In genomic region chrX:100767181-100767884, GRCm38 (mm10) we compare ENCODE assay signal across 9 mouse cellular contexts. TPM values are rescaled to one million over a fixed set of nuclear protein-coding genes. Genes with fewer than 3 reads are reported as not detected.
A peak's percentile ranks its signal among the peaks of the same experiment; 100 is the strongest.
DNase-seq lines count a peak whose midpoint lies in the region; ATAC-seq lines count a peak whose summit lies in the region.
"Had no signal": no experiment of that assay in that cellular context is flagged by ENCODE, and none has a peak within 500 bp of the region (broad histone marks: within the 10 kb centered on the region; RNA-seq: fewer than 3 reads in every experiment).

TSS of gene Dlg3 (plus strand) at chrX:100767722.

- peaks cover 9% of the 10 kb centered on the region for H3K4me1 ChIP-seq in embryonic facial prominence, embryonic 10.5 days
- H3K4me1 ChIP-seq in heart, embryonic 15.5 days (replicated peaks) = peaks cover 7% of the 10 kb centered on the region

- peaks cover 54% of the 10 kb centered on the region for H3K27me3 ChIP-seq in embryonic facial prominence, embryonic 10.5 days (replicated peaks; ENCODE audit: low read depth, poor library complexity, severe bottlenecking)
- H3K27me3 ChIP-seq in heart, embryonic 15.5 days = peaks cover 8% of the 10 kb centered on the region

- H3K9me3 ChIP-seq in embryonic facial prominence, embryonic 10.5 days = no peaks in the 10 kb centered on the region
- H3K9me3 ChIP-seq in heart, embryonic 15.5 days (replicated peaks) = no peaks in the 10 kb centered on the region

- no peaks in the 10 kb centered on the region for H3K36me3 ChIP-seq in embryonic facial prominence, embryonic 10.5 days (replicated peaks)
- no peaks in the 10 kb centered on the region for H3K36me3 ChIP-seq in heart, embryonic 15.5 days

- peak within 1 kb of the TSS; percentile 24; the same call in 1 of the 2 replicates for H3K27ac ChIP-seq in embryonic facial prominence, embryonic 10.5 days (replicated peaks)
- H3K27ac ChIP-seq in heart, embryonic 15.5 days = no peak within 1 kb of the TSS
- H3K27ac ChIP-seq: macrophage had no signal

- ATAC-seq in heart, embryonic 15.5 days (replicated peaks; ENCODE audit: insufficient number of reproducible peaks, insufficient read depth, low FRiP score, low read depth) = no peak
- peak; percentile 51 for ATAC-seq in megakaryocyte, adult 5-6 weeks (ENCODE audit: poor library complexity, severe bottlenecking)

- 14% methylated on average over 26 of the region's 26 CpGs for WGBS in embryonic facial prominence, embryonic 10.5 days
- 17% methylated on average over 26 of the region's 26 CpGs for WGBS in heart, embryonic 15.5 days

- peak; percentile 80 for DNase-seq in ES-CJ7 (ENCODE audit: low read depth, low spot score)
- DNase-seq in adrenal gland, adult 8-10 months = no peak
- peak; percentile 69 for DNase-seq in embryonic facial prominence, embryonic 10.5 days (ENCODE audit: low spot score)
- DNase-seq in layer of hippocampus, postnatal 14 days (ENCODE audit: low spot score in 2 of 2) = peak; percentile 54 to 72
- DNase-seq in right cerebral cortex, postnatal 25 days = peak; percentile 61
- DNase-seq in spleen, postnatal 14 days (ENCODE audit: low spot score in 2 of 2) = no peak

- peak within 1 kb of the TSS; percentile 66 for H3K4me3 ChIP-seq in embryonic facial prominence, embryonic 10.5 days
- peak within 1 kb of the TSS; percentile 46 for H3K4me3 ChIP-seq in heart, embryonic 15.5 days

- H3K4me2 ChIP-seq in heart, embryonic 15.5 days = peak within 1 kb of the TSS; percentile 72

- no peak within 1 kb of the TSS for H3K9ac ChIP-seq in heart, embryonic 15.5 days

RNA-seq across cellular contexts. Expression of gene Dlg3, which starts in this region (rescaled TPM):
- total RNA-seq in adrenal gland, adult 8-10 months (2022) = 10 to 100 TPM; 41.6 to 82.2 (median 57.2) TPM
- 14.1 and 14.4 TPM in 2 replicates for polyA plus RNA-seq in embryonic facial prominence, embryonic 10.5 days (2016; fragmentation: Nextera tagmentation; extraction: Ambion mirVana)
- 1.0 and 1.3 TPM in 2 replicates for polyA plus RNA-seq in heart, embryonic 15.5 days (2015; fragmentation: Nextera tagmentation; extraction: Ambion mirVana)
- total RNA-seq in layer of hippocampus, postnatal 14 days (2021) = 100 to 1,000 TPM; 138 to 153 TPM
- 1.0 and 2.5 TPM in 2 replicates for total RNA-seq in megakaryocyte, adult 5-6 weeks (2015)
- total RNA-seq in megakaryocyte, adult 5-6 weeks (2017) = 1.4 and 2.1 TPM in 2 replicates

Comparison
In these comparisons a context has a peak if more than half of its experiments do, and no peak if none do; other contexts are left out.
1. RNA of gene Dlg3 (total RNA-seq): 138 to 153 TPM in layer of hippocampus, postnatal 14 days and 41.6 to 82.2 TPM in adrenal gland, adult 8-10 months; 1.0 to 2.5 TPM in megakaryocyte, adult 5-6 weeks; every median in the first group is over 10 times any median in the second.
2. DNase-seq: peak in ES-CJ7 (single experiment), embryonic facial prominence, embryonic 10.5 days (single experiment), layer of hippocampus, postnatal 14 days (2 of 2) and right cerebral cortex, postnatal 25 days (single experiment); none in adrenal gland, adult 8-10 months (single experiment) and spleen, postnatal 14 days (0 of 2).